ENCODE assay signal across 8 mouse cellular contexts in genomic region chr17:23585721-23586491, GRCm38 (mm10). TPM values are rescaled to one million over a fixed set of nuclear protein-coding genes. Genes with fewer than 3 reads are reported as not detected.
DNase-seq lines count a peak whose midpoint lies in the region; ATAC-seq lines count a peak whose summit lies in the region.

No protein-coding gene starts in this region.

- peak; percentile 95 for ATAC-seq in hindbrain, embryonic 16.5 days
- peak; percentile 21; the same call in 1 of the 2 replicates for ATAC-seq in megakaryocyte, adult 5-6 weeks (ENCODE audit: poor library complexity, severe bottlenecking)
- no peak for ATAC-seq in activated CD4-positive, CD25-positive, alpha-beta regulatory T cell, adult 4 months

- peak overlapping the region; percentile 89 for H3K4me2 ChIP-seq in hindbrain, embryonic 16.5 days (ENCODE audit: low read length)

- peak overlapping the region; percentile 80 for H3K9ac ChIP-seq in hindbrain, embryonic 16.5 days (ENCODE audit: low read depth, low read length)

- no peaks in the 10 kb centered on the region for H3K9me3 ChIP-seq in hindbrain, embryonic 16.5 days (ENCODE audit: control insufficient read depth, low read length)

- under 1% methylated on average over 22 of the region's 22 CpGs for WGBS in hindbrain, embryonic 16.5 days

- DNase-seq in adipocyte (ENCODE audit: low spot score), result peak; percentile 74
- DNase-seq in cerebellum, adult 9-10 months, result peak; percentile 83
- DNase-seq in frontal cortex, adult 2 months (ENCODE audit: extremely low spot score in 1 of 2, low spot score in 1 of 2), result peak; percentile 68 to 86
- peak; percentile 69 to 75 for DNase-seq in left cerebral cortex, adult 18-20 months (ENCODE audit: low spot score in 2 of 2)
- DNase-seq in right cerebral cortex, postnatal 25 days, result peak; percentile 73

- no peaks in the 10 kb centered on the region for H3K36me3 ChIP-seq in hindbrain, embryonic 16.5 days (ENCODE audit: control insufficient read depth, insufficient read depth, low read length)

- peaks cover 25% of the 10 kb centered on the region for H3K4me1 ChIP-seq in hindbrain, embryonic 16.5 days (ENCODE audit: control insufficient read depth, insufficient read depth, low read depth, low read length)

- H3K4me3 ChIP-seq in hindbrain, embryonic 16.5 days (ENCODE audit: low read length), result peak overlapping the region; percentile 74

- H3K27me3 ChIP-seq in hindbrain, embryonic 16.5 days (replicated peaks; ENCODE audit: control insufficient read depth, insufficient read depth, low read length), result no peaks in the 10 kb centered on the region

- peak overlapping the region; percentile 52 for H3K27ac ChIP-seq in hindbrain, embryonic 16.5 days (ENCODE audit: low read depth, low read length)

RNA-seq across cellular contexts. Expression of gene Zfp13, which starts 13.4 kb away (rescaled TPM):
- polyA plus RNA-seq in frontal cortex, adult 2 months (2012; rRNA removed), result 27.8 and 32.2 TPM in 2 replicates
- 26.4 and 29.1 TPM in 2 replicates for polyA plus RNA-seq in hindbrain, embryonic 16.5 days (2015; fragmentation: Nextera tagmentation; extraction: Ambion mirVana)
- total RNA-seq in left cerebral cortex, adult 18-20 months (2021), result 10 to 100 TPM; 27.5 to 29.7 TPM
- total RNA-seq in megakaryocyte, adult 5-6 weeks (2015), result not detected in 2 replicates
- total RNA-seq in megakaryocyte, adult 5-6 weeks (2017), result 0.18 TPM in 1 of 2 replicates, not detected in the other
- polyA plus RNA-seq in activated CD4-positive, CD25-positive, alpha-beta regulatory T cell, adult 4 months (2017; shearing (Covaris generic)), result not detected

RNA-seq across cellular contexts. Expression of gene Zscan10, which starts 14.8 kb away (rescaled TPM):
- 0.04 TPM in 1 of 2 replicates, not detected in the other for polyA plus RNA-seq in frontal cortex, adult 2 months (2012; rRNA removed)
- polyA plus RNA-seq in hindbrain, embryonic 16.5 days (2015; fragmentation: Nextera tagmentation; extraction: Ambion mirVana), result 0.20 and 0.25 TPM in 2 replicates
- not detected for total RNA-seq in left cerebral cortex, adult 18-20 months (2021)
- not detected in 2 replicates for total RNA-seq in megakaryocyte, adult 5-6 weeks (2015)
- total RNA-seq in megakaryocyte, adult 5-6 weeks (2017), result not detected in 2 replicates
- 1 to 10 TPM; 1.3 to 3.4 TPM for polyA plus RNA-seq in activated CD4-positive, CD25-positive, alpha-beta regulatory T cell, adult 4 months (2017; shearing (Covaris generic))

RNA-seq across cellular contexts. Expression of gene Zfp213, which starts 21.9 kb away (rescaled TPM):
- polyA plus RNA-seq in frontal cortex, adult 2 months (2012; rRNA removed), result 7.9 and 8.4 TPM in 2 replicates
- 17.0 and 18.0 TPM in 2 replicates for polyA plus RNA-seq in hindbrain, embryonic 16.5 days (2015; fragmentation: Nextera tagmentation; extraction: Ambion mirVana)
- total RNA-seq in left cerebral cortex, adult 18-20 months (2021), result 1 to 10 TPM; 6.8 to 7.1 TPM
- 2.1 and 2.4 TPM in 2 replicates for total RNA-seq in megakaryocyte, adult 5-6 weeks (2015)
- total RNA-seq in megakaryocyte, adult 5-6 weeks (2017), result 2.7 and 4.7 TPM in 2 replicates
- polyA plus RNA-seq in activated CD4-positive, CD25-positive, alpha-beta regulatory T cell, adult 4 months (2017; shearing (Covaris generic)), result 1 to 10 TPM; 4.3 to 4.9 TPM

RNA-seq across cellular contexts. Expression of gene Mmp25, which starts 59.2 kb away (rescaled TPM):
- polyA plus RNA-seq in frontal cortex, adult 2 months (2012; rRNA removed), result 0.38 and 0.40 TPM in 2 replicates
- polyA plus RNA-seq in hindbrain, embryonic 16.5 days (2015; fragmentation: Nextera tagmentation; extraction: Ambion mirVana), result 1.2 and 1.5 TPM in 2 replicates
- total RNA-seq in left cerebral cortex, adult 18-20 months (2021), result under 1 TPM; 0.14 TPM
- total RNA-seq in megakaryocyte, adult 5-6 weeks (2015), result 22.6 and 32.1 TPM in 2 replicates
- total RNA-seq in megakaryocyte, adult 5-6 weeks (2017), result 14.0 and 19.5 TPM in 2 replicates
- 1 to 10 TPM; 1.0 to 2.0 TPM for polyA plus RNA-seq in activated CD4-positive, CD25-positive, alpha-beta regulatory T cell, adult 4 months (2017; shearing (Covaris generic))

Comparison
In these comparisons a context has a peak if more than half of its experiments do, and no peak if none do; other contexts are left out.
1. RNA of gene Zfp13, which starts 13.4 kb away (polyA plus RNA-seq): 27.8 to 32.2 TPM in frontal cortex, adult 2 months and 26.4 to 29.1 TPM in hindbrain, embryonic 16.5 days; not detected in activated CD4-positive, CD25-positive, alpha-beta regulatory T cell, adult 4 months; every median in the first group is over 10 times any median in the second.
2. Peak in every context shown above with its lines, with median percentiles within 50 percentile points of each other: DNase-seq.